Mouse (Mus musculus) adrenal gland, adult 18-20 months (tissue): ENCODE data around the gene Lyl1. TPM values are rescaled to one million over a fixed set of nuclear protein-coding genes. Genes with fewer than 3 reads are reported as not detected.
"Not testable (repeated sequence)": the region's sequence is repeated elsewhere in the genome, so short reads cannot be mapped to it uniquely, and the experiment has no call there.

ENCODE experiments used
- DNase-seq, 2 experiments: peaks; one replicate each; pipeline ENCODE4 v3.0.0; 2021 to 2022; ENCODE audit warnings: low spot score in 2 of 2
- total RNA-seq, 2 experiments: library from RNA; stranded (reverse); gene quantifications; 1 replicate in 1 of 2; 2 replicates in 1 of 2; pipeline ENCODE4 v1.2.3; 2021

Gene Lyl1
- total RNA-seq, 2 experiments from 2014 or later, result 2.7 to 2.8 TPM

DNA sequence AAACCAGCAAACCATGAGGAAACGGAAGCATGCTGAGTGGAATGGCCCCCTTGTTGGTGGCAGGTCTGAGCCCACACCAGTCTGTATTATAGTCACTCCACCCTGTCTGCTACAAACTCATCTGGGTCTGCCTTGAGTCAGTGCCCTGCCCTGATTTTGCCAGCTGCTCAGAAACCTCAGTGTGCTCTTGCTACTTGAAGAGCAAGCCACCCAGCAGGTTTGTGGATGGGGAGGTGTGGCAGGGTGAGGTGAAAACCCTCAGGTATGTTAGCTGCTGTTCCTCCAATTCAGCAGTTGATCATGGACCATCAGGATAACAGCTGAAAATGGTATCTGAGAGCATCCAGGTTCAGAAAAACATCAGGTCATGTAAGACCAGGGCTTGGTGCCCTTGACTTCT lies 33.2 kb upstream of the Lyl1 start:
- no peak for DNase-seq

DNA sequence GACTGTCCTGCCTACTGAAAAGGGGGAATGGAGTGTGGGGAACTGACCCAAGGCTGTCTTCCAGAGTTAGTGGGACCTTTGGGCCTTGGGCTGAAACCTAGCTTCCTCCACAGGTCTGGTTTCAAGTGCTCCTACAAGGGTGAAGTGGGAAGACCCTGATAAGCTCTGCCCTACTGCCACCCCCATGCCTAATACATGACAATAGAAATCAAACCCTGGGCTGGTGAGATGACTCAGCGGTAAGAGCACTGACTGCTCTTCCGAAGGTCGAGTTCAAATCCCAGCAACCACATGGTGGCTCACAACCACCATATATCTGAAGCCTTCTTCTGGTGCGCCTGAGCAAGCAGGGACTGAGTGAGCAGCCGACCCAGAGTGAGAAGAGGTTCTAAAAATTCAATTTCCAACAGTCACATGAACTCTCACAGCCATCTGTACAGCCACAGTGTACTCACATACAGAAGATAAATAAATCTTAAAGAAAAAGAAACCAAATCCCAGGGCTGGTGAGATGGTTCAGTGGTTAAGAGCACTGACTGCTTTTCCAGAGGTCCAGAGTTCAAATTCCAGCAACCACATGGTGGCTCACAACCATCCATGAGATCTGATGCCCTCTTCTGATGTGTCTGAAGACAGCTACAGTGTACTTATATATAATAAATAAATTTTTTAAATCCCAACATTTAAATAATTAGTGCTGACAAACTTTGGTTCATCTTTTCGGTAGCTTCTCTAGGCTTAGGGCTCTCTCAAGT lies 32.3 kb upstream of the Lyl1 start:
- no peak for DNase-seq

GRCm38 (mm10) chr8:84670295-84671006 lies 30.8 kb upstream of the Lyl1 start:
- not testable (repeated sequence) for DNase-seq

DNA sequence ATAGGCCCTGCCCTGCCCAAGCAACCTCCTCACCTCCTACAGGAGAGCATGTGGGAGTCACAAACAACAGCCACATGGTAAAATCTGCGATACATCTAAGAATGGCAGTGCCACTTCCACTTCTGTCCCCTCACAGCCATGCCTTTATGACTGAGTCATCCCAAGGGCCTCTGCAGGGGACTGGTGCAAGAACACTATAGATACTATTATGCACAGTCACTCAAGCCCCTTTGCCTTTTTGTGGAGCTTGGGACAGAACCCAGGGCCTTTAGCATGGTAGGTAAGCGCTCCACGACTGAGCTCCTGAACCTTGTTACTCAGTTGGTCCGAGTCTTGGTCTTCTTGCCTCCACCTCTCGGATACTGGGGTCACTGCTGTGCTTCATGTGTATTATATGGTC lies 24.0 kb upstream of the Lyl1 start:
- DNase-seq, result no peak

GRCm38 (mm10) chr8:84681476-84681875 lies 19.8 kb upstream of the Lyl1 start:
- DNase-seq, result no peak

DNA sequence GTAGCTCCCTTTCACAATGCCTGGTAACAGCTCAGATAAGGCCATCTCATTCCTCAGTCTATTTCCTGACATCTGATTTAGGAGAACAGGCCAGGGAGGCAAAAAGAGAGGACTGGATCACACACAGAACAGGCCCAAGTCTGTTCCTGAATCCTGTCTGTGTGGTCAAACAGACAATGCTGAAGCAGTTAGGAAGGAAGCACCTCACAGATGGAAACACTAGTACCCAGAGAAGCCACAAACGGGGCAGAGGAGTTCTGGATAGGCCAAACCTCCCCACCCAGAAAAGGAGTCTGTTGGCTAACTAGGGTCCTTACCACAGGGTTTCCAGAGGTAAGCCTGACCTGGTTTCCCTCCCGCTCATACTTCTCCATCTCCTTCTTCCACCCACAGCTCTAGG lies 19.0 kb upstream of the Lyl1 start:
- no peak for DNase-seq

DNA sequence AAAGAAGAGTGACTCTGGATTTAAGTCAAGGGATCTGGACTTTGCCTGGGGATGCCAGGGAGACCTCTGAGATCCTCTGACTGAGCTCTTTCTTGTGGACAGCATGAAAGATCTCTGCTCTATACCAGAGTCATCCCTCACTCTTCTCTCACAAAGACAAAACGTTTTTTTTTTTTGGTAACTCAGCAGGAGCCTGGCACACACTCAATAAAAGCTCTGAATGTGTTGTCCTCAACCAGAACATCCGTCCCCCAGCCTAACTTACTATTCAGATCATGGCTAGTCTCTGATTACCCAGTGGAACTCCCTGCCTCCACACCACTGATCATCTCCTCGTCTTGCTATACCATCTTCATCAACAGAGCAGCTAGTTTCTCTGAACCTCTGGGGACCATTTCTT lies 16.7 kb upstream of the Lyl1 start:
- DNase-seq, result no peak

GRCm38 (mm10) chr8:84686191-84687002 lies 14.9 kb upstream of the Lyl1 start, which contains the start of gene Trmt1:
TSS of gene Trmt1 (plus strand) at chr8:84686307.
- DNase-seq, result peak in 1 of 2 experiments; percentile 35

DNA sequence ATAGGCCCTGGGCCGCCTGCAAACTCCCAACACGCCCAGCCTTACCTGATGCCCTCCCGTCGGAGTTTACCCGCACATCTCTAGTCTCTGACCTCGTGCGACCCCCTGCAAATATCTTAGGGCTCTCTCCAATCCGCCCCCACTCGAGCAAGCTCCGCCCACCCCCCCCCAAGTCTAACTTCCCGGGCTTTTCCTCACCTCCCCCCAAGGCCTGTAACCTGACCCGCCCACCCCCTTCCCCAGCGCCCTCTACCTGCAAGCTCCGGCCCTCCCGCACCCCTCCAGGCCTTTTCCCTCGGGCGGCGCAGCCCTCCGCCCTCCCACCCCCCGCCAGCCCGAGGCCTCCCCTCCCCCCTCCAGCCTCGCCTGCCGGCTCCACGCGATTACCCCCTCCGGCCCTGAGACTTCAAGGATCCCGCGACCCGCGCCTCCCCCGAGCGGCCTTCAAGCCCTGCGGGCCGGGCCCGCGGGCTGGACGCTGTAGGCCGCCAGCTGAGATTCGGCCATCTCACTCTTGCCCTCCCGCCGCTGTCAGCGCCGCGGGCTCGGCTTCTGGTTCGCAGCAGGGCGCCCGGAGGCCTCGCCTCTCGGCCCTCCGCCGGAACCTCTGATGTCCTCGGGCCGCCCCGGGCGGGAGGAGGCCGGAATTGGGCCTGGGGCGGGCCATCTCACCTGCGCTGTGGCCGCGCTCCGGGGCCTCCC lies 14.1 kb upstream of the Lyl1 start:
- DNase-seq, result no peak

DNA sequence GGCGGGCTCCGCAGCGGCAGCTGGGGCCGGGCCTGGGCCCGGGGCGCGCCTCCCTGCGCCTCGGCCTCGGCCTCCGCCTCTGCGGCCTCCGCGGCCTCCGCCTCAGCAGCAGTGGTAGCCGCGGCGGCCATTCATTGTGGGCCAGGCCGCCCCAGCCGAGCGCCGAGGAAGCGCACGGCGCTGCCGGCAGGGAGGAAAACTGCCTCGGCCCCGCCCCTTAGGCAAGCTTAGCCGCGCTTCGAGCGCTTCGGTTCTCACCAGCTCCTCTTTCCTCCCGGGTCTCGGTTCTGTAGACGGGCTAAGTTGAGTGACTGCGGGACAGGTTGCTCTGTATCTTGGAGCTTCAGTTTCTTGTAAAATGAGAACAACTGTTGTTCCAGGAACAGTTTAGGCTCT lies 13.6 kb upstream of the Lyl1 start, which contains the start of gene Nacc1:
TSS of gene Nacc1 (minus strand) at position 158 of the 396 bp plus-strand sequence.
- peak; percentile 81 to 88 for DNase-seq

- peak; percentile 85 to 92 for DNase-seq
These were observed 12.0 kb upstream of the Lyl1 start for GRCm38 (mm10) chr8:84689091-84689915.

GRCm38 (mm10) chr8:84693332-84693731 lies 7.9 kb upstream of the Lyl1 start:
- no peak for DNase-seq

- DNase-seq, result no peak
These were observed 6.1 kb upstream of the Lyl1 start for GRCm38 (mm10) chr8:84695140-84695539.

DNA sequence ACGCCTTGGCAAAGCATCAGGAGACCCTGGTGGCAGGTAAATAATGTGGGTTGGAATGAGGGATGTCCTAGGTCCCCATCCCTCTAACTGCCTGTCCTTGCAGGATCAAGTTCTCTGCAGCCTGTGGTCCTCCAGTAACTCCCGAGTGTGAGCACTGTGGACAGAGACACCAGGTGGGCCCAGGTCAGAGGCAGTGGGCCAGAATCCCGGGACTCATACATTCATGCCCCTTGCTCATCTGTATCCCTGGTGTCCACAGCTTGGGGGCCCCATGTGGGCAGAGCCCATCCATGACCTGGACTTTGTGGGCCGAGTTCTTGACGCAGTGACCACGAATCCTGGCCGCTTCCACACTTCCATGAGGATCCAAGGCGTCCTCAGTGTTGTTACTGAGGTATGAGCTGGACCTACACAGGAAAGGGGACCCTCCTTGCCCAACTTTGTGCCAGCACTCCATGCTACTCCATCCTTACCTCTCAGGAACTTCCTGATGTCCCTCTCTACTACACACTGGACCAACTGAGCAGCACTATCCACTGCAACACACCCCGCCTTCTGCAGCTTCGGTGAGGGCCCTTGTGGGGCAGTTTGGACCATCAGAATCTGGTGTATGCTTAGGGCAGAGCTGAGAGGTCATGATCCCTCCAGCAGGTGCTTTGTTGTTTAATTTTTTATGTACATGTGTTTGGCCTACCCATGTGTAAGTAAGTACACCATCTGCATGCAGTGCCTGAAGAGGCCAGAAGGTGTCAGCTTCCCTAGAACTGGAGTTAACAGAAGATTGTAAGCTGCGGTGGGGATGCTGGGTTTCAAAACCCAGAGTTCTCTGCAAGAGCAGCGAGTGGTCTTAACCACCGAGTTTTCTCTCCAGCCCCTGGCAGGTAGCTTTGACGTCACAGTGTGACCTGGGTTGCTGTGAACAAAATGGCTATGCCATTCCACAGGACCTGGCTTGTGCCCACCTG lies 3.8 kb upstream of the Lyl1 start:
- no peak for DNase-seq

- no peak for DNase-seq
These were observed 3.0 kb upstream of the Lyl1 start for GRCm38 (mm10) chr8:84698288-84698687.

DNA sequence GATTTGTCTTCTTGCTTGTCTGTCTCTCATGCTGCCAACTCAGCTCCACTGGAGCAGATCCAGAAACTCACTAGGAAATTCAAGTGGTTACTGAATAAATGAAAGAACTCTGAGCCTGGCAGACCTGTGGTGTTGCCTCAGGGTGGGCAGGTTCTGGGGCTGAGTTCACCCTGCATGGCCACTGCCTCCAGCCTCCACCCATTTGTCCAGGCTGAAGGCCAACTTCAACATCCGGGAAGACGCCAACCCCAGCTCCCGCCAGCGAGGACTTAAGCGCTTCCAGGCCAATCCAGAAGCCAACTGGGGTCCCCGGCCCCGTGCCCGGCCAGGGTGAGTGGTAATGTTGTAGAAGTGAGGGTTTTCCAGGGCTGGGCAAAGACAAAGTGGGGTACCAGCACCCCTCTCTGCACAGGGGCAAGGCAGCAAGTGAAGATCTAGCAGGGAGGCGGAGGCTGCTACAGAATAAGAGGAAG lies 2.3 kb upstream of the Lyl1 start:
- DNase-seq, result no peak

DNA sequence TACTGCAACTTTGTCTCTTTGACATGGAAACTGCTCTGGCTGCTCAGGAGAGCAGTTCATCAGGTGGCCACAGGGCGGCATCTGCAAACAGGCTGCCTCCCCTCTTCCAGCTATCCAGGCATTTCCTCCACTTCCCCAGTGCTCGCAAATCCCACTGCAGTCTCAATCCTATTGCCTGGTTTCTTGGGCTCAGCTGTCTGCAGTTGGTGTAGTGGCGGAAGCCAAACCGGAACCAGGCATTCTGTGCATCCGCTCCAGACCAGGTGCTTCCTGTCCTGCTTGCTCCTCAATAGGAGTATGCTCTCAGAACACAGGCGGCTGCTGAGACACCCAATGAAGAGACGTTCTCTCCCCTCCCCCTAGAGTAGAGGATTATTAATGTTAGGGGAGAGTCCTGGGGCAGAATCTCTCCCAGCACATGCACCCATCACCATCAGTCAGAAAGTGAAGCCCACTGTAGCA lies 1.4 kb upstream of the Lyl1 start:
- no peak for DNase-seq

GRCm38 (mm10) chr8:84700526-84700925 lies 731 bp upstream of the Lyl1 start:
- DNase-seq, result no peak

- DNase-seq, result no peak
These were observed 1.3 kb downstream of the Lyl1 start for GRCm38 (mm10) chr8:84702561-84702960.
